Mouse (Mus musculus): ENCODE data around the gene Arl2bp.

DNA sequence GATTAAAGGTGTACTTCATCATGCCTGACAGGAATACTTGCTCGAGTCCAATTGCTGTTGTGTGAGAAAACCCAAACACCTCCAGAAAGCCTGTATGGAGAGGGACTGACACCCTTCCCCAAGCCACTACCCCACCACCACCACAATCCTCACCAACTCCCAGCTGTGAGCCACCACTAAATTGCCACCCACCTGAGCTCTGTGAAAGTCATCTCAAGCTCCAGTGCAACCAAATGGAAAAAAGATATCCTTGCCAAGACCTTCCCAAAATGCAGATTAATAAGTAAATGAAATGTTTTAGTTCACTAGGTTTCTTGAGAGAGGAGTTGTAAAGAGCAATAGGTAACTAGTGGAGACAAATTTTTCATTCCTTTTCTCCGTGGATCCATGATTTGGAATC lies 1.7 kb upstream of the Arl2bp start:
- TF ChIP-seq POLR2A (IDR thresholded peaks at IDR 0.05; ENCODE audit: insufficient read depth, low read depth, low read length) (no peak), CTCF (IDR thresholded peaks at IDR 0.05; ENCODE audit: insufficient read depth, low read depth, low read length) (no peak)
